Mouse (Mus musculus): ENCODE results near the gene Ears2.
"Not testable (repeated sequence)": the region's sequence is repeated elsewhere in the genome, so short reads cannot be mapped to it uniquely, and the experiment has no call there.

The Ears2 gene

DNA sequence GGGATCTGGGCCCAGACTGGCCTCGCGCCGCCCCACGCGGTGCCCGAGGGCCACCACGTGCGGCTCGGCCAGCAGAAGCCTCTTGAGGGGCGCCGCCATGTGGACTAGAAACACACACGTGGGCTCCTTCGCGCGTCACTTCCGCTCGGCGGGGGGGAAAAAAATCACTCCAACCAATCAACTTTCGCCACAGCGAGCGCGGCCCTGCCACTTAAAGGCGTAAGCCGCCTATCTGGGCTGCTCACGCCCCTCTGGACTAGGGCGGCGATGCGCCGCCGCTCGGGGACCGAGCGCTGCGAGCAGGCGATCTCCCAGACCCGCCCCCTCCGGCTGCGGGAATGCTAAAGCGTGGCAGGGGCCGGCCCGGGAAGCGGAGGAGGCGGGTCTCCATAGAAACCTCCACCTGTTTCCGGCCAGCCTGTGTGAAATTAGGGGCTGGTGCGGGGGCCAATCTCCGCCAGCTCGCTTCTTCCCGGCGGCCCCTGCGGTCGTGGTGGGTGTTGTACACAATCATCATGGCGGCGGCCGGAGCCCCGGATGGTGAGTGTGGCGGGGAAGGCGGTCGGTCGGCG lies at the start of gene Ears2, which contains the start of gene Ubfd1:
Gene Ears2 (minus strand): TSS at position 319 of the 572 bp plus-strand sequence.
Gene Ubfd1 (plus strand): TSS at position 231 of the 572 bp plus-strand sequence.
- DNase-seq: peak; percentile 97

DNA sequence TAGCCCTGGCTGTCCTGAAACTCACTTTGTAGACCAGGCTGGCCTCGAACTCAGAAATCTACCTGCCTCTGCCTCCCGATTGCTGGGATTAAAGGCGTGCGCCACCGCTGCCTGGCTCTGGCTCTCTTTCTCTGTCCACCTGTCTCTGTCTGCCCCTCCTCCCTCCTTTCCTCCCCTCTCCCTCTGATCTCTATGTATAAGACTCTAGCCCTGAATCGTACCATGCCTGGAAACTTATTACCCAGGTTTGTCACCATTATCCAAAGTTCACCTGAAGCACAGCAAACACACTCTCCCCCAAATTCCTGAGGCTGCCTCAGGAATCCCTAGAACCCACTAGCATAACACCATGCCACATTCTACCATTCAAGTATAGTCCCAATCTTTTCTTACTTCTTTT lies 41.1 kb upstream of the Ears2 start:
- DNase-seq: no peak

DNA sequence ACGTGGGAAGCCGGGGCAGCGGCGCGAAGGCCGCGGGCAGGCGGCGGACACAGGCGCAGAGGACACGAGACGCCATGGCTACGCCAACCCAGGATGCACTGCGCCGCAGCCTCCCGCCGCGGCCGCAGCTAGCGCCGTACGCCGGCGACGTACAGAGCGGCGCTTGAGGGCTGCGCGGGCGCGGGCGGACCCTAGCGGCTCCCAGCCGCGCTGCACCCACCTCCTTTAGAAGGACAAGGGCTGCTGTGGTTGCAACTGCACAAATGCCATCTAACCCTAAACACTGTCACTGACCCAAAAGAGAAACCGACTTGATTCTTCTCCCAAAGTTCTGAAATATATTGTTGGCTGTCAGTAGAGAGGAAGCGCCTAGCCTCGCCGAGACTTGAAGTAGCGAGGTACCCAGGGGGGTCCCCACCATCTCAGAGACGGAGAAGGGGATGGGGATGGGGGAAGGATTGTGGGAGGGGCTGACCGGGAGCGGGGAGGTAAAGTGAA lies 34.7 kb upstream of the Ears2 start, which contains the start of gene Ndufab1:
Gene Ndufab1 (minus strand): TSS at position 140 of the 498 bp plus-strand sequence.
- peak; percentile 91 for DNase-seq

DNA sequence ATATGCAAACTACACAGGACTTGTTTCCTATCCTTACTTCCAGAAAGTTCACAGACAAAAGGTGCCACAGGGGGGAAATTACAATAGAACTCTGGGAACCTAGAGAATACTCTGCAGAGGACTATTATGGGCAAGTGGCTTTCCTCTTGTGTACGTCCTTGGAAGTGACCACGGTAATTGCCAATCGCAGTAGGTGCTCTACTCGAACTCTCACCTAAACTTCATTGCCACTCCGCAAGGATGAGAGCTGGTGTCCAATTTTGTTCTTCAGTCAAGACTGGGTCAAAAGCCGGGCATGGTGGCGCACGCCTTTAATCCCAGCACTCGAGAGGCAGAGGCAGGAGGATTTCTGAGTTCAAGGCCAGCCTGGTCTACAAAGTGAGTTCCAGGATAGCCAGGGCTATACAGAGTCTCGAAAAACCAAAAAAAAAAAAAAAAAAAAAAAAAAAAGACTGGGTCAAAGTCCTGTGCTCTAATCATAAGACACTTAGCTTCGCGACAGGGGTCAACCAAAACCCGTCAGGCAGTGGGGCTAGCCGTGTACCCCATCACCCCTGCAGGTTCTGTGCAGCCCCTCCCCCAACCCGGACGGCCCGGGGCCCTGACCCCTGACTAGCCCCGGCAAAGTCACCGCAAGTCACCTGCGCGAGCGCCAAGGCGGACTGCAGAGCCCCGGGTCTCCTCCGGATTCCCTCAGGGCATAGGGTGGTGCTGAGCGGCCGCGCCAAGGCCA lies 34.1 kb upstream of the Ears2 start:
- DNase-seq: not testable (repeated sequence)

DNA sequence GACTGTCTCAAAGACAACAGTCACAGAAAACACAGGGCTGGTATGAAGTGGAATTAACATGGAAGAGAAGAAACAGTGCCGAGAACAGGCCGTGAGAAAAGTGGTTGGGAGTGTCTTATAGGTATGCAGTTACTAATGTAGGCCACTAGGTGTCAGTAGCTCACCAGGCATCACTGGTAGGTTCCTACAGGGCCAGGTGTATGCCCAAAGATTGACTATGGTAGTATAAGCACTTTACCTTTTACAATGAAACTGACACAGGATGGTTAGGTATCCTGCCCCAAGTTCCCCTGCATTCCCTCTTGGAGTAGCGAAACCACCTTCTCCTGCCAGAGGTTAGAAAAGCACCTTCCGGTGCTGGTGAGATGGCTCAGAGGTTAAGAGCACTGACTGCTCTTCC lies 32.2 kb upstream of the Ears2 start:
- peak; percentile 32 for DNase-seq

DNA sequence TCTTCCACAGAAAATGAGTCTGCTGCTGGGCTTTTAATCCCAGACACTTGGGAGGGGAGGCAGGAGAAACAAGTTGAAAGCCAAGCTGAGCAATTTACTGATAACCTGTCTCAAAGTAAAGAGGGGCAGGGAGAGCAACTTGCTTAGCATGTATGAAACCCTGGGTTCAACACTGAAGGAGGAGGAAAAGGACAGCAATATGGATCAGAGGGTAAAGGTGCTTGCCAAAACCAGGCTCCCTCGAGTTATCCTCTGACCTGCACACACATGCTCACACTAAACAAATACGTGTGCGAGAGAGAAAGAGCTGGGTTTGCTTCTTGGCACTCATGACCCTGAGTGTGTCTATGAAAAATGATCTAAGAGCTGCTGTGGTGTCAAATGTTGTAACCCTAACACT lies 30.9 kb upstream of the Ears2 start:
- DNase-seq: no peak

DNA sequence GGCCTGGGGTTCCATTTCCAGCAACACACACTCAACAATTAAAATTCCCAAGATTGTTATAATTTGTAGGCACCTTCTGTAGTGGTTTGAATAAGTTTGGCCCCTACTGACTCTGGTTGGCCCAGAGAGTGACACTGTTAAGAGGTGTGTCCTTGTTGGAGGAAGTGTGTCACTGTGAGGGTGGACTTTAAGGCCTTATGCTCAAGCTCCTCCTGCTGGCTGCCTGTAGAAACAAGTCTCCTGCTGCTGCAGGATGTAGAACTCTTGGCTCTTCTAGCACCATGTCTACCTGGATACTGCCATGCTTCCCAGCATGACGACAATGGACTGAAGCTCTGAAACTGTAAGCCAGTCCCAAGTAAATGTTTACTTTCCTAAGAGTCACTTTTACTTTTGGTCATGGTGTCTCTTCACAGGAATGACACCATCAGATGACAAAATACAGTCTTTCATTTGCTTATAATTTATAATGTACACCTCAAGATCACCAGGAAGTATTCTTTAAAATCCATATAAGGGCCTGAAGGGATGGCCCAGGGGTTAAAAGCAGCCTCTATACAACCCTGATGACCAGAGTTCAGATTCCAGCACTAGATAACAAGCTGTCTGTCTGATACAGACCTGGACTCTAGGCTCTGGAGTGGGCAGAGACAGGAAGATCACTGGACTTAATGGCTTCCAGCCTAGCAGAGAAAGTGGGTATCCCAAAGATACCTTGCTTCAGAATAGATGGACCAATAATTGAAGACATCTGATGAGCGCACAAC lies 27.7 kb upstream of the Ears2 start:
- DNase-seq: no peak

DNA sequence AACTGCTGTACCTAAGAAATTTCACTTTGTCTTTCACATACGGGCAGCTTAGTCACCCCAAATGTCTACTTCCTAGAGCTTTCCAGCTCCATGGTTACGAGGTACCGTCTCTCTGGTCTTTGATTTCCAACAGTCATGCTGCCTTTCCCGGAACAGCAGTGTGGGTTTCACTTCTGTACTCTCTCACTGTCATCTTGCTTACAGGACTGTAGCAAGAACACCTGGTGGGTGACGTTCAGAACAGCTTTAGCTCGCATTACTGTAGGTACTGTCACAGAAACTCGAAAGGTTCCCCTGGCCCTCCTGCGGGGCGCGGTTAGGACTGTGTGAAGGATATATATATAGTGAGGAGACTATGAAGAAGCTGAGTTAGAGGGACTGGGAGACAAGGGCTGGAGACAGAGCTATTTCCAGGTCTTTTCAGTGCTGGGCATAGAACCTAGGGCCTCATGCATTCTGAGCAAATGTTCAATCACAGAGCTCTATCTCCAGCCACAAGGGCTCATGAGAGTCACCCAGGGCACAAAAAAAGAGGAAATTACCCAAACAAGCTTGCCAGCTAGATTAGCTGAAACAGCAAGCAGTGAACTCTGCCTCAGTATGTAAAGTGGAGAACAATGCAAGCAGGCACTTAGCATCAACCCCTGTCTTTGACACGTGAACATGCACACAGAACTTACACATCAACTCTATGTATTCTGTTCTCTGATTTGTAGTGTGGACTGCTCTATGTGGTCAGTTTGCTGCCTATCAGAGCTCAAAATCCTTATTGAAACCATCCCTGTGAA lies 20.3 kb upstream of the Ears2 start:
- no peak for DNase-seq

DNA sequence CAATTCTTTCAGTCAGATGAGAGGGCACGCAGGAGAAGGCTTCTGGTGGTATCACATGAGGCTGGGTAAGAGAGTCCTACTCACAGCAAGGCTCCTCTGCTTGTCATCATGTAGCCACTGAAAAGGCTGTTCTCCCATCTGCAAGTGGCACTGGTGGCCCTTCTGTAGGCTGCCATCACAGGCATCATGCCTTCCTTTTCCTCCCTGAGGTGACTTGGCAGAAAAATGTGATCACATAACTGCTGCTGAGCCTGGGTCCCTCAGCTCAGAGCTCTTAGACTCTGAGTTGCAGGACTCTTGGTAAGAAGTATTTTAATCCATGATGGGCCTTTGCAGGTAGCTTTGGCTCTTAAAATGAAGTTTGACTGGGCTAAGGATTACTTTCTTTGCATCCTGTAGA lies 14.0 kb upstream of the Ears2 start:
- no peak for DNase-seq

DNA sequence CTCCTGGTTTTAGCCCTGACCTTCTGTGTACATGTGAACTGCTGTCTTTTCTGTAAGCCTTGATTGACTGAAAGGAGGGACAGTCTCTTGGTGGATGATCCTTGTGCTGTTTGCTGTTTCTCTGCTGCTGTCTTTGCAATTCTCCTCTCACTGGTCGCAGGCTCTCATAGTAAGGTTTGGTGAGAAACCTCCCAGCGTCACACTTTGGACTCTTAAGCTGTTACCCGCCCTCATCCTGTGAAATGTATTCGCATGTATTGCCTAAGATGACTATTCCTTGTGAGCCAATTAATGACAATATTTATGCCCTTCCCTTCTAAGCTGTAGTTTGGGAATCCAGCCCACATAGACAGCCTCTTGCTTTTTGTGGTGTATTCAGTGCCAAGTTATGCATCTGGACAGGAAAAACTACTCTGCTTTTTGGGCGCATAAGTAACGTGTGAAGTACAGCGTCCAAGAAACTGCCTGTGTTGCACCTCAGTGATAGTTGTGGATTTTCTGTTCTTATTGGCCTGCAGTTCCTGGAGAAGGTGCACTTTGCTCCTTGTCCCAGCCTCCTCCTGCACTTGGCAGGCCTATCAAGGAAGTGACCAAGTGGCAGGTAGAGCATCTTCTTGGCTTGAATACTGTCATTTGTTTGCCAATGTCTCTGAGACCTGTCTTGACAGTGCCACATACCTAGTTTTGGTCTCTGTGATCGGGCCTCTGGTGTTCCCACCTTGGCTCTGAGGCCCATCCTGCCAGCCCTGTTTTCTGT lies 12.9 kb upstream of the Ears2 start:
- DNase-seq: no peak

DNA sequence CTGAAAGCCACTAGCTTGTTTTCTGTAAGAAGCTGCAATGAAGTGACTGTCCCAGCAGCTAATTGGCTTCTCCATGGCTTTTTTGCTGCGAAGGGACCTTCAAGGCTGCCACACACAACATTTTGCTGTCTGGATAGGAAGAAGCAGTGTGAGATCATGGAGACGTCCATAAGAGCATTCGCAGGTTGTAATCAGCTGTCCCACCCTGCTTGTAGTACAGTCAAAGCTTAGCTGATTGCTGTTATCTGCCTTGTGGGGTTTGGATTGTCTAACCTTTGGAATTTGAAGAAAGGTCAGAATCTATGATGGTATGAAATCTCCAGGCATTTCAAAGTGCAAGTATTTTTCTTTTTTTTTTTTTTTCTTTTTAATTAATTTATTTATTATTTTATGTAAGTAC lies 7.3 kb upstream of the Ears2 start:
- DNase-seq: no peak

DNA sequence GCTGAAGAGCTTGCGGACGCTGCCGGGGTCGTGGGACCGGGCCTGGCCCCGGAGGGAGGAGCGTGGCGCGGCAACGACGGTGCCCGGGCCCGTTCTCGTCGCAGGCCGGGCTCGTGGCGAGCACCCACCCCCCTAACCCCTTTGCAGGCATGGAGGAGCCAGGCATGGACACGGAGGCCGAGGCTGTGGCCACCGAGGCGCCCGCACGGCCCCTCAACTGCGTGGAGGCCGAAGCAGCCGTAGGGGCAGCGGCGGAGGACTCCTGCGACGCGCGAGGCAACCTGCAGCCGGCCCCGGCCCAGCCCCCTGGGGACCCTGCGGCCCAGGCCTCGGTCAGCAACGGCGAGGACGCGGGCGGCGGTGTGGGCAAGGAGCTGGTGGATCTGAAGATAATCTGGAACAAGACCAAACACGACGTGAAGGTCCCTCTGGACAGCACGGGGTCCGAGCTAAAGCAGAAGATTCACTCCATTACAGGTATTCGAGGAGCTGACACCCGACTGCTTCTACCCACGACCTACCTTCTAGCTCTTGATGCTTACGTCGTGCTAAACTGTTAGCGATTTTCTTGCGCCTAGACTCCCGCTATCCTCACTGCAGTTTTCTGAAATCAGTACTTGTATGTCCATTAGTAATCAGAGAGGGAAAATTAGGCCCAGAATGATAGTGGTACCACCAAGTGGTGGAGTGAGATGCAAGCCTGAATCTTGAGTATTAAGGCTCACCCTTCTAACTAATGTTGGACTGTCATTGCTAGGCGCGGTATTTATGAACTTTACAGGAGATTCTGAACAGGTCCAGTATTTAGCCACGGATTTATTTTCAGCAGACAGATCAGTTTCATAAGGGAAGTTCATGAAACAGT lies 686 bp upstream of the Ears2 start:
- DNase-seq: no peak

DNA sequence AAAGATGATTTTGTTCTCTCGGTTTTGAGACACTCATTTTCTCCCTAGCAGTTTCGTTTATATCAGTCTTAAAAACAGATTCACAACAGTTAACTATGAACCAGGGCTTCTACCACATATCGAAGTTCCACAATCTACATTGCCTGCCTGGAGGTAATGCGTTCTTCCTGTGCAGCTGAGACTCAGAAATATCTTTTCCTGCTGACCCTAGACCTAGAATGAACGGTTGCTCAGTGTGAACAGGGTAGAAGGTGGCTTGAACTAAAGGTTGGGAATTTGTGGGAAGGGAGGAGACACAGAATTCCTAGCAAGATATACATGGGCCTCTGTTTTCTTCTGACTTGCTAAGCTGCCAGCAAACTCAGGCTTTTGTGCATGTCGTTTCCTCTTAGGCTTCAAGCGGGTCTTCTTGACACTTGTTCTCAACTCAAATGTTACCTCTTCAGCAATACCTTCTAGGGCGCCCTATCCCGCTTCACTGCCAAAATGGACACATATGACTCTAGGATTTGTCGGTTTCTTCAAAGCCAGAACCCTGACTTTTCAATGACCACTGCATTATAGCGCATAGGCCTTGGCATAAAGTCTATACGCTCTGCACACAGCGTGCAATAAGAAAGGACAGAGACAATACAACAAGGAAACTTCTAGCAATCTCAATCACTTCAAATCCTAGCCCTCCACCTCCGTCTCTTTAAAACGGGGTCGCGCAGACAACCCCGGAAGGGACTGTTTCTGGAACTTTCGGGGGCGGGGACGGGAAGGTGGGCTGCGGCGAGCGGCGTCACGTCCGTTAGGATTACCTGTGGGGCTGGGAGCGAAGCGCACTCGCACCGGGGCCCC lies 740 bp downstream of the Ears2 start:
- no peak for DNase-seq

DNA sequence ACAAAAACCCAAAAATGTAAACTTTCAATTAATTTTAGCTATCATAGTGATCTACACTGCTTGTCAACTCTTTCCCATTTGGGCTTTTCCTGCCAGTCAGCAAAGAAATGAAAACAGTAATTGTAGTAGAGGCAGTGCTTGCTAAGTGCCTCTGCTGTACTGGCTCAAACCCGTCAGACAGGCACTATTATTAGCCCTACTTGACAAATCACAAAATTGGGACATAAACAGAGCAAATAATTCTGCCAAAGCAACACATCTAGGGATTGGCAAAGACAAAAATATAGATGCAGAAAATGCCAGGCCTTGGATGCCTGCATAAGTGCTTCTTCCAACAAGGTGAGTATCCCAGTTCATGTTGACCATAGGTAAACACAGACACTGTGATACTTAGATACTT lies 1.4 kb downstream of the Ears2 start:
- DNase-seq: no peak

DNA sequence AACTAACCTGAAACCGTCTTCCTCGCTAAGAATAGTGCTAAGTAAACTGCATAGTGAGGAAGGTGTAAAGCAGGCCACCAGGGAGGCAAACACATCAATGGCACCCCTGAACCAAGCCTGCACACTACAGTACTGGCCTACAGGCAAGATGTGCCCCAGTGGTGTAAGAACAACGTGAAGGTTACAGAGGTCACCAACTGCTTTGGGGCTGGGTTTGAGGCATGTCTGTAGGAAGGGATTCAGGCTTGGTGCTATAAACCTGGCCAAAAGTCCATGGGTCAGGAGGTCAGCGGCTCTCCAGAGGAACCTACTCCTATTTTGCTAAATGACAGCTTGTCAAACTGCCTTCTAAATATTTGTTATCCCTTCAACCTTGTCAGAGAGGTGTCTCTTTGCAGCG lies 10.4 kb downstream of the Ears2 start:
- DNase-seq: no peak

DNA sequence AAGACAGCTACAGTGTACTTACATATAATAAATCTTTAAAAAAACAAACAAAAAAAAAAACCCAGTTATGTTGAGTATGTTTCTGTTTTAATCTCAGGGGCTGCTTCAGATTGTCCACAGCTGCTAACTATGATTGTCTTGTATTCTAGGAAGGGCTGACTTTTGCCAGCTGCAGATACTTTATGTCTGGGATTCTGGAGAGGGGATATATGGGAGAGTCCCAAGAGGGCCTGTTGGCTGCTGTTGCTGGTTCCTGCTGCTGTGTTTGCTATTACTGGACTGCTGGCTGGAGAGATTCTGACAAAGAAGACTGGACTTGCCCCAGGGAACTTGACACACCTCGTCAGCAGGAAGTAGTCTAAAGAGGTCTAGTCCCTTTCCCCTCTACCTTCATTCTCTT lies 16.2 kb downstream of the Ears2 start:
- DNase-seq: no peak

DNA sequence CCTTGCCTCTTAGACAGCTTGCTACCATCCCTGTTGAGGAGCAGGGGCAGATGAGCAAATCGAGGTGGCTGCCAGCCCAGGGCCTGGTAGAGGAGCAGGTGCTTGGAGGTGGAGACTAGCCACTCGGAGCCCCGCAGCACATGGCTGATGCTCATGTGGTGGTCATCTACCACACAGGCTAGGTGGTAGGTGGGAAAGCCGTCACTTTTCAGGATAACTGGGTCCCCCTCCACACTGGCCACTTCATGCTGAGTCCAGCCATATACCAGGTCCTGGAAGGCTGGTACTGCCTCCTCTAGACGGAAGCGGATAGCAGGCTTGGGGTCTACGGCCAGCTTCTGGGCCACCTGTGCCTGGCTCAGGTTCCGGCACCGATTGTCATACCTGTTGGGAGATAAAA lies 18.9 kb downstream of the Ears2 start:
- no peak for DNase-seq

DNA sequence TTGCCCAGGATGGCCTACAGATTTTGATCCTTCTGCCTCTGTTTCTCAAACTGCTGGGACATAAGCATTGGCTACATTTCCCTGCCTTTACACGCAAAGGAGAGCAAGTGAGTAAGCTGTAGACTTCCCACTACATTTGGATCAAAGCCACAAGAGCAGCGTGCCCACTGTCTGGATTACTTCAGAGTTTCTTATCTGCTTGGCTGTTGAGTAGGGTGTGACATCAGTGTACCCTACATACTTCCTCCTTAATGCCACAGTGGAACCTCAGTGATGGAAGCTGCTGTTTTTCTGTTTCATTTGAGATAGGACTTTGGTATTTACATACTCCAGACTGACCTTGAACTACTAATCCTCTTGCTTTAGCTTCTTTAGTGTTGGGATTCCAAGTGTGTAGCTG lies 20.2 kb downstream of the Ears2 start:
- no peak for DNase-seq

DNA sequence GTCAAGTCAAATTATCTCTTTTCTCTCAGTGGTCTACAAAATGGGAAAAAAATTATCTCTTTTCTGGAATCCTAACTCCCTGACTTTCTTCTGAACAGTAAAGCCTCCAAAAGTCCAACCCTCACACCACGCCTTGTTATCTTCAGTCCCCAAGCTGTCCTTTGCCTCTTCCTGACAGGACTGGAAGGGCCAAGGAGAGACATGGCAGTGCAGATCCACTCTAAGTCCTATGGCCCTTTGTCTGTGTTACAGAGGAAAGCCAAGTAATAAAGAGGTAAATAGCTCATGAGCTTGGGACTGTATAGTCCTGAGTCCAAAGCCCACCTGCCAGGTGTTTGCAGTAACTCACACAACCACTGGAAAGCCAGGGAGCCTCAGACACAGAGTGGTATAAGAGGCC lies 21.4 kb downstream of the Ears2 start:
- no peak for DNase-seq

DNA sequence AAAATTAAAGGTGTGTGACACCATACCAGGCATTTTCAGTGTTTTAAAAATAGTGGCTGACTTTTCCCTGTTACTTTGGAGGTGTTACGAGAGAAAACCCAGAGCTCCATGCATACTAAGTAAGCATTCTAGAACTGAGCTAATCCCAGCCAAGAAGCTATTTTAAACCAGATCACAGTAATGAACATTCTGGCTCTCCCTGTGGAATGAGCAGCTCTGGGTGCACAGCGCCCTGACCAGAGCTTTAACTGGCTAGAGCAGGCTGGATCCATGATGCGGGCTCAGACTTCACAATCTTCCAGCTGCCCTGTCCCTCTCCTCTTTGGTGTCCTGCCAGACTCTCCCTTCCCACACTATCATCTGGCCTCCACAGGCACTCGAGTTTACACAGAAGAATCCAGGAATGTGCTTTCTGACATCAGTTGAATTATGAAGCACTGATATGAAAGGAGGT lies 21.9 kb downstream of the Ears2 start:
- DNase-seq: peak; percentile 37
